Mouse (Mus musculus) kidney, adult 2 months (tissue): ENCODE measurements at regions not wholly inside any gene's neighbourhood (a gene's known extent, or its start where the extent isn't known, plus 50 kb on each side); places are given as distances from the start of the nearest gene placed in this dataset.

Experiments
- CTCF ChIP-seq: fragments of 200-500 bp; conservative IDR thresholded peaks from 2 replicates; pipeline ENCODE4 v1.5.1; 2011; ENCODE audit warnings: low read depth, mild to moderate bottlenecking, control low read depth, low read length, moderate library complexity, mixed read lengths; ENCODE audit not compliant: insufficient read depth, insufficient read length
- POLR2A ChIP-seq: fragments of 200-500 bp; IDR thresholded peaks from one replicate; pipeline ENCODE4 v1.6.1; 2011; ENCODE audit warnings: low read depth, low read length, control low read depth

- TF ChIP-seq POLR2A: no peak
- TF ChIP-seq CTCF: no peak
Observed at GRCm38 (mm10) chr4:106040376-106040775, 250.7 kb downstream of the Gm12728 start.
